Mouse (Mus musculus) hindbrain, embryonic 14.5 days (tissue): ENCODE results near the gene Jpt2. TPM values are rescaled to one million over a fixed set of nuclear protein-coding genes. Genes with fewer than 3 reads are reported as not detected.

Experiments
- ATAC-seq: fragments of 200-750 bp; cut with Nextera tagmentation; 2 replicates; pipeline ENCODE4 v1.8.0; 2017; ENCODE audit warnings: moderate number of reproducible peaks, mild to moderate bottlenecking, moderate TSS enrichment, moderate library complexity; ENCODE audit not compliant: low FRiP score
- DNase-seq: peaks from one replicate; pipeline ENCODE4 v3.0.0-alpha.2; 2015; ENCODE audit warnings: low spot score
- H3K27ac ChIP-seq: fragments of 300-500 bp; sonication (generic); 2 replicates; pipeline ENCODE4 v1.5.1; 2014; ENCODE audit warnings: mild to moderate bottlenecking, moderate library complexity
- H3K27me3 ChIP-seq: fragments of 300-500 bp; sonication (generic); 2 replicates; pipeline ENCODE4 v1.6.1; 2014; ENCODE audit warnings: mild to moderate bottlenecking, low read length, mixed read lengths; ENCODE audit not compliant: control insufficient read depth, insufficient read depth
- H3K36me3 ChIP-seq: fragments of 300-500 bp; sonication (generic); replicated peaks from 2 replicates; pipeline ENCODE4 v1.6.1; 2014; ENCODE audit not compliant: control insufficient read depth, insufficient read depth
- H3K4me1 ChIP-seq: fragments of 300-500 bp; sonication (generic); replicated peaks from 2 replicates; pipeline ENCODE4 v1.6.1; 2014; ENCODE audit warnings: antibody characterized with exemption, low read length, mixed read lengths; ENCODE audit not compliant: control insufficient read depth, insufficient read depth
- H3K4me2 ChIP-seq: fragments of 300-500 bp; sonication (generic); replicated peaks from 2 replicates; pipeline ENCODE4 v1.6.1; 2014; ENCODE audit warnings: mild to moderate bottlenecking, moderate library complexity
- H3K4me3 ChIP-seq: fragments of 300-500 bp; sonication (generic); replicated peaks from 2 replicates; pipeline ENCODE4 v1.5.1; 2014; ENCODE audit warnings: mild to moderate bottlenecking, low read length
- H3K9ac ChIP-seq: fragments of 300-500 bp; sonication (generic); 2 replicates; pipeline ENCODE4 v1.6.1; 2014
- H3K9me3 ChIP-seq: fragments of 300-500 bp; sonication (generic); 2 replicates; pipeline ENCODE4 v1.6.1; 2016; ENCODE audit warnings: low read length; ENCODE audit not compliant: control insufficient read depth
- WGBS: fragments of 180-500 bp; shearing (Covaris S2); extraction: QIAGEN DNeasy Blood & Tissue Kit; methylation state at CpG from one replicate; pipeline ENCODE4 v1.1.7; 2014; 5-methylcytosine and 5-hydroxymethylcytosine counted together
- polyA plus RNA-seq: library from polyadenylated mRNA; unstranded; fragments of >200 nt; fragmentation: Nextera tagmentation; extraction: Ambion mirVana; gene quantifications from 2 replicates; pipeline ENCODE4 v1.2.1, GENCODE M21; 2014

Jpt2 gene
- polyA plus RNA-seq, 1 experiment from 2014 or later = 60.6 TPM

DNA sequence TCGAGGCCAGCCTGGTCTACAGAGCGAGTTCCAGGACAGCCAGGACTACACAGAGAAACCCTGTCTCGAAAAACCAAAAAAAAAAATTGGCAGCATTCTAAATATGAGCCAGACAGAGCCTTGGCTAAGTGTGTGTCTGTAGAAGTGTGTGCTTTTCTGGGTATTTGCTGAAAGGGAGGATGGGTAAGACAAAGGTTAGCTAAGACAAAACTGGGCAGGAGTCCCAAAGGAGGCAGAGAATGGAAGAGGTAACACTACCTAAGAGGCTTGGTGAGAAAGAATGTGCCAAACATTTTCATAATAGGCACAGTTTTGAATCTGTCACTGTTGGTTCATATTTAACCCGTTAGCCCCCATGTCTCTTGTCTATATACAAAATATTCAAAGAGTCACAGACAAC, 28.1 kb downstream of the Jpt2 start:
- DNase-seq = no peak
- no peaks in the 10 kb centered on the region for H3K9me3 ChIP-seq
- no peak for ATAC-seq
- no peak overlapping the region for H3K4me2 ChIP-seq
- no peak overlapping the region for H3K4me3 ChIP-seq
- H3K4me1 ChIP-seq = peaks cover 16% of the 10 kb centered on the region
- H3K27ac ChIP-seq = no peak overlapping the region
- no peaks in the 10 kb centered on the region for H3K27me3 ChIP-seq
- 97% methylated on average over 4 of the region's 4 CpGs for WGBS
- no peak overlapping the region for H3K9ac ChIP-seq
- peaks cover 28% of the 10 kb centered on the region for H3K36me3 ChIP-seq

GRCm38 (mm10) chr17:24929506-24929905, 31.0 kb downstream of the Jpt2 start:
- DNase-seq (no peak), ATAC-seq (no peak)
- H3K9ac ChIP-seq = no peak overlapping the region
- 84% methylated on average over 1 of the region's 1 CpGs for WGBS
- no peaks in the 10 kb centered on the region for H3K9me3 ChIP-seq
- no peak overlapping the region for H3K4me3 ChIP-seq
- H3K27me3 ChIP-seq = no peaks in the 10 kb centered on the region
- no peaks in the 10 kb centered on the region for H3K4me1 ChIP-seq
- no peak overlapping the region for H3K4me2 ChIP-seq
- H3K36me3 ChIP-seq = peaks cover 57% of the 10 kb centered on the region
- no peak overlapping the region for H3K27ac ChIP-seq

DNA sequence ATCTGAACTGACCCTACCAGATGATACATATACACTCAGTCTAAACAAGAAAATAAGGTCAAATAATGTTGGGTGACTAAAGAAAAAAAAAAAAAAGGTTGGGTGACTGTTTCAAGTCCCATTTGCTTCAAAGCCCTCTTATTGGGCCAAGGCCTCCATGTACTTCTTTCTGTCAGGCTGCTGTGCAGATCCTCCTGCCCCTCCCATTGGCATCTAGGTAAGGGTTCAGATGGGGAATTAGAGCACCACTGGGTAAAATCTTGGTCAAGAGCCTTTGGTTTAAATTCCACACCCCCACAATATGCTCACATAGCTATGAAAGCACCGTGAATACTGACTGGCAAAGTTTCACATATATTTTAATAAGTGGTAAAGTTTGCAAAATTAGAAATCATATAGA, 37.2 kb downstream of the Jpt2 start:
- Histone ChIP-seq H3K9ac (no peak overlapping the region), H3K9me3 (no peaks in the 10 kb centered on the region), H3K4me3 (no peak overlapping the region), H3K27ac (no peak overlapping the region), H3K36me3 (peaks cover 96% of the 10 kb centered on the region), H3K4me2 (no peak overlapping the region), H3K27me3 (no peaks in the 10 kb centered on the region), H3K4me1 (no peaks in the 10 kb centered on the region)
- DNase-seq = no peak
- WGBS = 100% methylated on average over 1 of the region's 1 CpGs
- ATAC-seq = no peak

DNA sequence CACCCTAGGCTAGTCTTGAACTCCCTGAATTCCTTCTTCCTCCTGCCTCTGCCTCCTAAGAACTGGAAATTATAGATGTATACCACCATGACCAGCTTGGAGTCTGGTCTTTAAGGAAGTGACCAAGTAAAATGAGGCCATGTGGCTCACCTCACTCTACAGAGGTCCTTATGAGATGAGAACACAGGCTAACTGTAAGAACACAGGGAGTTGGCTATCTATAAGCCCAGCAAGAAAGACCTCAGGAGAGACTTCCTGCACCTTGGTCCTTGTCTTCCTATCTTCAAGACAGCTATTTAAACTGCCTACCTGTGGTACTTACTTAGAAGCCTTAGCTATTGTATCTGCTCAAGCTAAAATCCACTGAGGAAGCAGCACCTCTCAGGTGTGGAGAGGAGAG, 46.5 kb downstream of the Jpt2 start:
- no peak for ATAC-seq
- no peak overlapping the region for H3K9ac ChIP-seq
- no peak for DNase-seq

GRCm38 (mm10) chr17:24907591-24907990, 52.9 kb downstream of the Jpt2 start:
- Histone ChIP-seq H3K27me3 (no peaks in the 10 kb centered on the region), H3K4me3 (no peak overlapping the region), H3K36me3 (peaks cover 100% of the 10 kb centered on the region), H3K4me1 (no peaks in the 10 kb centered on the region), H3K9ac (no peak overlapping the region), H3K4me2 (no peak overlapping the region), H3K27ac (no peak overlapping the region), H3K9me3 (no peaks in the 10 kb centered on the region)
- ATAC-seq (no peak), DNase-seq (no peak)
- WGBS = 98% methylated on average over 2 of the region's 2 CpGs

More for the DNA sequence above, 46.5 kb downstream of the Jpt2 start:
- Histone ChIP-seq H3K27me3 (no peaks in the 10 kb centered on the region), H3K27ac (no peak overlapping the region), H3K4me1 (no peaks in the 10 kb centered on the region), H3K4me3 (no peak overlapping the region), H3K9me3 (no peaks in the 10 kb centered on the region), H3K4me2 (no peak overlapping the region), H3K36me3 (peaks cover 100% of the 10 kb centered on the region)

DNA sequence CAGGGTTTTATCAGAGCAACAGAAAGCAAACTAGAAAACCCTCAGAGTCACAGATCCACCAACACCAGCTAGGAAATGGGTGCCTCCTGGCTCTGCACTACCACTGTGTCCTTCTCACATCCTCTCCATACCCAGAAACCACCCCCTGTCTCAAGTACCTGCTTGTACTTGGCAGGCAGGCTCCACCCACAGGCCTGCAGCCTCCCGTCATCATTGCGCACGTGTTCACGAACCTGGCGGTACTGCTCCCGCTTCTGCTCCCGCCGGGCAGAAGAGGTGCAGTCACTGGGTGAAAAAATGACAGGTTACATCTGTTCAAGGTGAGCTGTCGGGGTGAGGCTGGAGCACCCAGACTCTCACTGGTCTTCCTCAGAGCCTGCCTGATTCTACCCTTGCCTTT, 56.7 kb downstream of the Jpt2 start:
- 92% methylated on average over 9 of the region's 9 CpGs for WGBS
- ATAC-seq = no peak
- DNase-seq = no peak

DNA sequence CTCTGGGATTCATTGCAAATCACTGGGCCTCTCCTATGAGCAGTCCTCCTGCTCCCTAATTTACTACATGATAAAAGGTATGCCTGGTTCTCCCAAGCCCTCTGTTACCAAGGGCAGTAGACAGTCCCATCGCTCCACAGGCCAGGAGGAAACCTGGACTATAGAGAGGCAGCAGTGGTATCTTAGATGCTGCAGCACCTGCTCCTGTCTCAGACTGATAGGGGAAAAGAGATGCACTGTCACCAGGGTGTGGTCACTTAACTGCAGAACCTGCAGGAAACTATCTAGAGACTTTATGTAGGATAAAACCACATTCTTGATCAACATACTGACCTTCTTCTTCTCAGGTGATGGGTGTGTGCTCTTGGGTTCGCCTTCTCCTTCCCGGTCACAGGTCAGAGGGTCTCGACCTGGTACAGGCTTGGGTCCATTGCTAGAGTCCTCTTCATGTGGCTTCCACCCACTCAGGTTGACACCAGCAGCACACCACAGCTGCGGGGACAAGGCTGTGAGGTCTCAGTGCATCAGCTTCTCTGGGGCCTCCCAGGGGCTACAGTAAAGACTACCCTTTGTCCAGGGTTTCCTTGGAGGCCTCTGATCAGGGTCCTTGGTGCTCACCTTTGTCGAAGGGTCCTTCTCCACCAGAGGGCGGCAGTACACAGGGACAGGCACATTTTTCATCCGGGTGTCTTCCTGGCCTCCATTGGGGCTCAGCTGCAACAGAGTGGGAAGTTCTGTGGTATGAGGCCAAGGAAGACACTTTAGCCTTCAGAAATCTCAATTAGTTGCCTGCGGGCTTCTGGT, 57.6 kb downstream of the Jpt2 start:
- Histone ChIP-seq H3K27me3 (no peaks in the 10 kb centered on the region), H3K4me2 (no peak overlapping the region), H3K9ac (no peak overlapping the region), H3K27ac (no peak overlapping the region), H3K36me3 (peaks cover 100% of the 10 kb centered on the region), H3K4me3 (no peak overlapping the region), H3K9me3 (no peaks in the 10 kb centered on the region), H3K4me1 (peaks cover 3% of the 10 kb centered on the region; the same call in 1 of the 2 replicates)
- ATAC-seq = no peak
- no peak for DNase-seq
- 69% methylated on average over 9 of the region's 9 CpGs for WGBS

More for the DNA sequence above, 56.7 kb downstream of the Jpt2 start:
- Histone ChIP-seq H3K9me3 (no peaks in the 10 kb centered on the region), H3K4me3 (no peak overlapping the region), H3K27ac (no peak overlapping the region), H3K36me3 (peaks cover 100% of the 10 kb centered on the region), H3K4me2 (no peak overlapping the region), H3K9ac (no peak overlapping the region), H3K4me1 (no peaks in the 10 kb centered on the region), H3K27me3 (no peaks in the 10 kb centered on the region)

GRCm38 (mm10) chr17:24902124-24902523, 58.4 kb downstream of the Jpt2 start:
- ATAC-seq (no peak), DNase-seq (no peak)
- no peak overlapping the region for H3K4me2 ChIP-seq
- no peak overlapping the region for H3K4me3 ChIP-seq
- H3K27ac ChIP-seq = no peak overlapping the region
- WGBS = 88% methylated on average over 5 of the region's 5 CpGs
- H3K27me3 ChIP-seq = no peaks in the 10 kb centered on the region
- peaks cover 100% of the 10 kb centered on the region for H3K36me3 ChIP-seq
- no peaks in the 10 kb centered on the region for H3K9me3 ChIP-seq
- H3K4me1 ChIP-seq = peaks cover 10% of the 10 kb centered on the region; the same call in 1 of the 2 replicates
- H3K9ac ChIP-seq = no peak overlapping the region

- H3K27ac ChIP-seq = no peak overlapping the region
- H3K9me3 ChIP-seq = no peaks in the 10 kb centered on the region
- no peak overlapping the region for H3K9ac ChIP-seq
- peaks cover 79% of the 10 kb centered on the region for H3K36me3 ChIP-seq
- WGBS = 96% methylated on average over 6 of the region's 6 CpGs
- H3K4me2 ChIP-seq = no peak overlapping the region
- no peak for ATAC-seq
- DNase-seq = no peak
- no peaks in the 10 kb centered on the region for H3K27me3 ChIP-seq
- no peak overlapping the region for H3K4me3 ChIP-seq
- peaks cover 22% of the 10 kb centered on the region for H3K4me1 ChIP-seq
These were observed 60.5 kb downstream of the Jpt2 start for GRCm38 (mm10) chr17:24900014-24900413.
